Comparison of ENCODE assay signal across 15 mouse cellular contexts in the genomic region with DNA sequence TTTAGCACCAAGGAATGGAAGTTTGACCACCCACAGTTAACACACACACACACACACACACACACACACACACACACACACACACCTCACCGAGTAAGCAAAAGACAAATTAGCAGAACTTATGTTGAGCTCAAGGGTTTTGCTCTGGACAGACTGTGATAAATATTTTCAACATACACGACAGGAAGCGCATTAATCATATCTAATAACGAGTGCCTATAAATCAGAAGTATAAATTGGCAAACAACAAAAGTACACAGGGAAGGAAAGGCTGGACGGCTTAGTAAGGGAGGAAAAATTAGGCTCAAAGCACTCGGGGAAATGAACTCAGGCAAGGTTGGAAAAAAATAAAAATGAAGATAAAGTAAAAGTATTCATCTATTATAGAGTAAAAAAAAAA.
"Had no signal": no experiment of that assay in that cellular context is flagged by ENCODE, and none has a peak within 500 bp of the region (broad histone marks: within the 10 kb centered on the region; RNA-seq: fewer than 3 reads in every experiment).

No protein-coding gene starts in this region.

- H3K9ac ChIP-seq: lung, embryonic 14.5 days; midbrain, embryonic 13.5 days; midbrain, embryonic 15.5 days; neural tube, embryonic 12.5 days had no signal

- H3K27ac ChIP-seq: midbrain, embryonic 13.5 days; midbrain, embryonic 15.5 days; neural tube, embryonic 12.5 days had no signal

- H3K9me3 ChIP-seq: midbrain, embryonic 15.5 days; neural tube, embryonic 12.5 days had no signal

- DNase-seq: lung, adult 18-20 months; lung, embryonic 14.5 days; lung, postnatal 10 days; lung, postnatal 4 days; right cerebral cortex, postnatal 25 days; right cerebral cortex, postnatal 4 days; spleen, adult 18-20 months; thymus, adult 18-20 months; thymus, postnatal 14 days; thymus, postnatal 36 days had no signal

- H3K36me3 ChIP-seq: midbrain, embryonic 13.5 days; midbrain, embryonic 15.5 days; neural tube, embryonic 12.5 days had no signal

- H3K4me1 ChIP-seq: megakaryocyte, embryonic 14.5 days; midbrain, embryonic 13.5 days; midbrain, embryonic 15.5 days; neural tube, embryonic 12.5 days had no signal

- H3K4me3 ChIP-seq: megakaryocyte, embryonic 14.5 days; midbrain, embryonic 13.5 days; midbrain, embryonic 15.5 days; neural tube, embryonic 12.5 days had no signal

- ATAC-seq: midbrain, embryonic 13.5 days; midbrain, embryonic 15.5 days had no signal

- H3K27me3 ChIP-seq: midbrain, embryonic 13.5 days; midbrain, embryonic 15.5 days; neural tube, embryonic 12.5 days had no signal

- H3K4me2 ChIP-seq: lung, embryonic 14.5 days; midbrain, embryonic 11.5 days; midbrain, embryonic 13.5 days; midbrain, embryonic 15.5 days; neural tube, embryonic 12.5 days had no signal
